Mouse (Mus musculus) liver, embryonic 11.5 days (tissue): ENCODE data around the gene Arf1. TPM values are rescaled to one million over a fixed set of nuclear protein-coding genes. Genes with fewer than 3 reads are reported as not detected.

Experiments used
- ATAC-seq: fragments of 200-750 bp; cut with Nextera tagmentation; replicated peaks from 2 replicates; pipeline ENCODE4 v1.8.0; 2017; ENCODE audit warnings: moderate number of reproducible peaks, mild to moderate bottlenecking, moderate TSS enrichment, moderate library complexity; ENCODE audit not compliant: low FRiP score
- DNase-seq: peaks from one replicate; pipeline ENCODE4 v3.0.0-alpha.2; 2017; ENCODE audit warnings: low spot score
- H3K27ac ChIP-seq: fragments of 300-500 bp; sonication (generic); 2 replicates; pipeline ENCODE4 v1.5.1; 2014; ENCODE audit warnings: mild to moderate bottlenecking, low read depth, low read length, control low read depth
- H3K27me3 ChIP-seq: fragments of 300-500 bp; sonication (generic); replicated peaks from 2 replicates; pipeline ENCODE4 v1.6.1; 2014; ENCODE audit warnings: low read length, mixed read lengths; ENCODE audit not compliant: control insufficient read depth, insufficient read depth
- H3K36me3 ChIP-seq: fragments of 300-500 bp; sonication (generic); 2 replicates; pipeline ENCODE4 v1.6.1; 2014; ENCODE audit warnings: mild to moderate bottlenecking, low read length, moderate library complexity, mixed read lengths; ENCODE audit not compliant: control insufficient read depth, insufficient read depth
- H3K4me1 ChIP-seq: fragments of 300-500 bp; sonication (generic); replicated peaks from 2 replicates; pipeline ENCODE4 v1.6.1; 2014; ENCODE audit warnings: low read length, mixed read lengths; ENCODE audit not compliant: control insufficient read depth, insufficient read depth
- H3K4me2 ChIP-seq: fragments of 300-500 bp; sonication (generic); 2 replicates; pipeline ENCODE4 v1.6.1; 2014; ENCODE audit warnings: mild to moderate bottlenecking, control low read depth, moderate library complexity
- H3K4me3 ChIP-seq: fragments of 300-500 bp; sonication (generic); 2 replicates; pipeline ENCODE4 v1.5.1; 2014; ENCODE audit warnings: low read depth, low read length, control low read depth
- H3K9ac ChIP-seq: fragments of 300-500 bp; sonication (generic); 2 replicates; pipeline ENCODE4 v1.6.1; 2014; ENCODE audit warnings: low read depth, low read length, control low read depth
- H3K9me3 ChIP-seq: fragments of 300-500 bp; sonication (generic); 2 replicates; pipeline ENCODE4 v1.6.1; 2016; ENCODE audit warnings: low read length, inconsistent platforms, mixed read lengths; ENCODE audit not compliant: control insufficient read depth
- WGBS: fragments of 180-500 bp; shearing (Covaris S2); extraction: QIAGEN DNeasy Blood & Tissue Kit; methylation state at CpG from one replicate; pipeline ENCODE4 v1.1.7; 2014; 5-methylcytosine and 5-hydroxymethylcytosine counted together
- polyA plus RNA-seq: library from polyadenylated mRNA; unstranded; fragments of >200 nt; fragmentation: Nextera tagmentation; extraction: Ambion mirVana; gene quantifications from 2 replicates; pipeline ENCODE4 v1.2.1, GENCODE M21; 2014

Gene Arf1
- polyA plus RNA-seq, 1 experiment from 2014 or later = 505 TPM

DNA sequence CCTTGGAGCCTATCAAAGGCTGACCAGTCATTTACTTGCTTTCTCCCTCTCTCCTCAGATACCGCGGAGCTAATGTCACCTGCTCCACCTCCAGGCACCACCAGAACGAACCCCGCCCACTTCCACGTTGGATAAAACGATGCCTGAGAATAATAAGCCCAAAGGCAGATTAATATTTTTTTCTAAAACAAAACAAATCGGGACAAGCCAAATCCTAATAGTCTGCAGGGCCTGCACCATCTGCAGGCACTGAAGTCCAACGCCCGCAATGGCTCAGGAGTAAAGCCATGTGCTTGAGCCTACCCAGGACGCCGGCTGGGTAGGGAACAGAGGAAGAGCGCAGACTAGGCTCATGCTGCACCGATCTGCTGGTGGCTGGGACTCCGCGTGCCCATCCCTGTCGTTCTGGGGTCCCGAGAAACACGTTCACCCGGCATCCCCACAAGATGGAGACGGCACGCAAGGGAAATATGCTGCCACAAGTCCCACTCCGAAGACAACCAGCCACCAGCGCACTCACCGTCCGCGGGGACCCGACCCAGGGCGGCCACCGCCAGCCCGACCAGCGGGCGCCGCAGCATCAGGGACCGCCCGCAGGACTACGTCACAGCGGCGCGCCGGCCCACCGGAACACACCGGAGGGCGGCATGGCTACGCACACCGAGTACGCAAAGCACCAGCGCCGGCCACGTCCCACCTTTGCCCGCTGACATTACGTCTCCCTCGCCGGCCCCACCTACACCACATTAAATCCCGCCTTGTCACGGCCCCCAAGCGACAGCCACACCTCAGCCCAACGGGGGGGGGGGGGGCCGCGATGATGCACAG, 36.6 kb downstream of the Arf1 start:
- H3K9ac ChIP-seq = peak overlapping the region; percentile 80
- no peaks in the 10 kb centered on the region for H3K9me3 ChIP-seq
- peak; percentile 92 for DNase-seq
- H3K4me2 ChIP-seq = peak overlapping the region; percentile 85
- H3K27me3 ChIP-seq = no peaks in the 10 kb centered on the region
- H3K36me3 ChIP-seq = no peaks in the 10 kb centered on the region
- WGBS = under 1% methylated on average over 53 of the region's 59 CpGs
- H3K4me1 ChIP-seq = peaks cover 3% of the 10 kb centered on the region
- H3K4me3 ChIP-seq = peak overlapping the region; percentile 78
- ATAC-seq = peak; percentile 96
- H3K27ac ChIP-seq = peak overlapping the region; percentile 93

DNA sequence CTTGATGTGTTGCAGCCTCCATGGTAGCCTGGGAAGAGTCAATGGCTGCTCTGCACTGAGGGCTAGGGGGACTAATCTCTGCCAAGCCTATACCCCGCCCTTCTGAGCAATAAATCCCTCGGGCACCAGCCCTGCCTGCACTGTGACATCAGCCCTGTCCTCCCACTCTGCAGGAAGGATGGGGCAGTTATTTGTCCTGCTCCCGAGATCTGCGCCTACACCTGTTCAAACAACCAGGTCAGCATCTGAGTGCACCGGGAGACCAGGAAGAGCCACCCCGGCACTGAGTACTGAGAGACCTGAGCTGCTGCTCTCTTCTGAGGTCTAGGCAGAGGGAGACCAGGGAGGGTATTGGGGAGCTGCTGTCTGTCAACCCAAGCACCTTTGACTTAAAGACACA, 40.4 kb downstream of the Arf1 start:
- Histone ChIP-seq H3K27me3 (no peaks in the 10 kb centered on the region), H3K4me1 (peaks cover 11% of the 10 kb centered on the region), H3K36me3 (peaks cover 14% of the 10 kb centered on the region), H3K27ac (no peak overlapping the region), H3K4me3 (no peak overlapping the region), H3K4me2 (no peak overlapping the region), H3K9me3 (no peaks in the 10 kb centered on the region), H3K9ac (no peak overlapping the region)
- WGBS = 70% methylated on average over 6 of the region's 6 CpGs
- ATAC-seq (no peak), DNase-seq (no peak)

DNA sequence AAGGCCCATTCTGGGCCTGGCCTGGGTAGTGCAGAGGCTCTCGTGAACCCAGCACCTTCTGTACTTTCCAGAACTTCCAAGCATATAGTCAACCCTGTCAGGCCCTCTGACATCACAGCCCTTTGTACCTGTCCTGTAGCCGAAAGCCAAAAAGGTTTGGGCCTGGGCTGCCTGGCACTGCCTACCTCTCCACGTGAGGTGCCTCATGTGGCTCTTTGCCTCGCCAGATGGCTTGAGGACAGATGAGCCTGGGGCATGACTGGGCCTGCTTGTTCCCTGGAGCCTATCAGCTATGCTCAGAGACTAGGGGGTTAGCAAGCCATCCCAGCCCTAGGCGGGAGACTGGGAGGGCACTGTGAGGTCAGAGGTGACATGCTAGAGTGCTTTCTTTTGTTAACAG, 42.6 kb downstream of the Arf1 start:
- no peak for ATAC-seq
- H3K4me2 ChIP-seq = no peak overlapping the region
- no peak overlapping the region for H3K9ac ChIP-seq
- no peaks in the 10 kb centered on the region for H3K9me3 ChIP-seq
- peaks cover 14% of the 10 kb centered on the region for H3K36me3 ChIP-seq
- H3K4me1 ChIP-seq = peaks cover 8% of the 10 kb centered on the region
- DNase-seq = no peak
- no peaks in the 10 kb centered on the region for H3K27me3 ChIP-seq
- no peak overlapping the region for H3K27ac ChIP-seq
- 84% methylated on average over 5 of the region's 5 CpGs for WGBS
- H3K4me3 ChIP-seq = no peak overlapping the region

DNA sequence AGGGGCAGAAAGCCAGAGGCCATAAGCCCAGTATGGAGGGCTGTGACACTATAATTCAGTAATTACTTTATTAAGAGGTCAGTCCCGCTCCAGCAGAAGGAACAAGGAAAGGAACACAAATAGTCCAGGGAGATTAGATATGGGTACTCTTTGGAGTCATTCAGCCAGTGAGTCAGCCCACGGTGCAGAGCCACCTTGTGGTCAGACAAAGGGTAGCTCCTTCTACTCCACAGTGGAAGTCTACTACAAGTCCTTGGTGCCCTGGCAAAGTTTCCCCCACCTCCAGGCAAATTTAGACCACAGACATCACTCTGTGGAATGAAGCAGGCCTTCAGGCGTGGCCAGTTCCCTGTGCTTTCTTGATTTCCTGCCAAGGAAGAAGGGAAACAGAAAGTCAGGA, 44.2 kb downstream of the Arf1 start:
- no peak for DNase-seq
- ATAC-seq = peak; percentile 65
- peaks cover 12% of the 10 kb centered on the region for H3K27me3 ChIP-seq
- no peak overlapping the region for H3K9ac ChIP-seq
- H3K4me2 ChIP-seq = no peak overlapping the region
- H3K9me3 ChIP-seq = no peaks in the 10 kb centered on the region
- peaks cover 14% of the 10 kb centered on the region for H3K36me3 ChIP-seq
- no peak overlapping the region for H3K27ac ChIP-seq
- WGBS = 37% methylated on average over 3 of the region's 3 CpGs
- no peak overlapping the region for H3K4me3 ChIP-seq
- H3K4me1 ChIP-seq = peaks cover 8% of the 10 kb centered on the region; the same call in 1 of the 2 replicates

GRCm38 (mm10) chr11:59182864-59183331, 45.2 kb downstream of the Arf1 start, which contains the start of gene Gjc2:
TSS of gene Gjc2 (minus strand) at chr11:59183213.
- peaks cover 21% of the 10 kb centered on the region for H3K27me3 ChIP-seq
- peaks cover 8% of the 10 kb centered on the region; the same call in 1 of the 2 replicates for H3K4me1 ChIP-seq
- H3K4me3 ChIP-seq = no peak within 1 kb of the TSS
- no peak within 1 kb of the TSS for H3K9ac ChIP-seq
- no peak within 1 kb of the TSS for H3K4me2 ChIP-seq
- no peak within 1 kb of the TSS; the same call in 1 of the 2 replicates for H3K27ac ChIP-seq
- ATAC-seq (no peak), DNase-seq (no peak)
- WGBS = 62% methylated on average over 3 of the region's 3 CpGs
- H3K9me3 ChIP-seq = no peaks in the 10 kb centered on the region
- H3K36me3 ChIP-seq = peaks cover 14% of the 10 kb centered on the region

GRCm38 (mm10) chr11:59176921-59177320, 51.1 kb downstream of the Arf1 start:
- Histone ChIP-seq H3K36me3 (no peaks in the 10 kb centered on the region), H3K4me1 (no peaks in the 10 kb centered on the region), H3K27ac (no peak overlapping the region), H3K9me3 (no peaks in the 10 kb centered on the region), H3K4me2 (no peak overlapping the region; the same call in 1 of the 2 replicates), H3K27me3 (peaks cover 64% of the 10 kb centered on the region), H3K4me3 (no peak overlapping the region), H3K9ac (no peak overlapping the region)
- no peak for ATAC-seq
- 11% methylated on average over 34 of the region's 34 CpGs for WGBS
- no peak for DNase-seq

GRCm38 (mm10) chr11:59176475-59176874, 51.6 kb downstream of the Arf1 start:
- H3K4me2 ChIP-seq = peak overlapping the region; percentile 3; the same call in 1 of the 2 replicates
- no peaks in the 10 kb centered on the region for H3K4me1 ChIP-seq
- H3K9ac ChIP-seq = no peak overlapping the region
- H3K4me3 ChIP-seq = 0 out of 2 replicates have a peak overlapping the region, but pooled peaks have one; percentile 1
- no peaks in the 10 kb centered on the region for H3K9me3 ChIP-seq
- no peaks in the 10 kb centered on the region for H3K36me3 ChIP-seq
- 4% methylated on average over 45 of the region's 48 CpGs for WGBS
- H3K27me3 ChIP-seq = peaks cover 64% of the 10 kb centered on the region
- no peak overlapping the region for H3K27ac ChIP-seq
- ATAC-seq = no peak
- DNase-seq = no peak

GRCm38 (mm10) chr11:59174189-59174838, 53.8 kb downstream of the Arf1 start:
- DNase-seq = no peak
- no peak for ATAC-seq
- Histone ChIP-seq H3K27me3 (peaks cover 57% of the 10 kb centered on the region), H3K4me2 (no peak overlapping the region), H3K4me3 (no peak overlapping the region), H3K36me3 (no peaks in the 10 kb centered on the region), H3K4me1 (peaks cover 3% of the 10 kb centered on the region; the same call in 1 of the 2 replicates), H3K27ac (no peak overlapping the region), H3K9ac (no peak overlapping the region), H3K9me3 (no peaks in the 10 kb centered on the region)
- WGBS = 54% methylated on average over 6 of the region's 6 CpGs
